Mouse (Mus musculus) kidney, embryonic 16.5 days (tissue): ENCODE measurements around the gene Htra1. TPM values are rescaled to one million over a fixed set of nuclear protein-coding genes. Genes with fewer than 3 reads are reported as not detected.

Experiments
- ATAC-seq: fragments of 200-750 bp; cut with Nextera tagmentation; 2 replicates; pipeline ENCODE4 v1.8.0; 2017; ENCODE audit warnings: moderate TSS enrichment; ENCODE audit not compliant: low FRiP score, low TSS enrichment
- H3K27ac ChIP-seq: fragments of 300-500 bp; sonication (generic); 2 replicates; pipeline ENCODE4 v1.5.1; 2014; ENCODE audit warnings: low read length
- H3K27me3 ChIP-seq: fragments of 300-500 bp; sonication (generic); 2 replicates; pipeline ENCODE4 v1.6.1; 2014; ENCODE audit warnings: low read length, control low read depth, mixed read lengths; ENCODE audit not compliant: insufficient read depth
- H3K36me3 ChIP-seq: fragments of 300-500 bp; sonication (generic); 2 replicates; pipeline ENCODE4 v1.6.1; 2014; ENCODE audit warnings: low read length, control low read depth, mixed read lengths; ENCODE audit not compliant: insufficient read depth
- H3K4me1 ChIP-seq: fragments of 300-500 bp; sonication (generic); 2 replicates; pipeline ENCODE4 v1.6.1; 2014; ENCODE audit warnings: low read length, control low read depth, mixed read lengths; ENCODE audit not compliant: insufficient read depth
- H3K4me2 ChIP-seq: fragments of 300-500 bp; sonication (generic); replicated peaks from 2 replicates; pipeline ENCODE4 v1.6.1; 2014; ENCODE audit warnings: low read depth, low read length
- H3K4me3 ChIP-seq: fragments of 300-500 bp; sonication (generic); 2 replicates; pipeline ENCODE4 v1.5.1; 2014; ENCODE audit warnings: mild to moderate bottlenecking, low read length
- H3K9ac ChIP-seq: fragments of 300-500 bp; sonication (generic); replicated peaks from 2 replicates; pipeline ENCODE4 v1.6.1; 2014; ENCODE audit warnings: low read length
- H3K9me3 ChIP-seq: fragments of 300-500 bp; sonication (generic); 2 replicates; pipeline ENCODE4 v1.6.1; 2016; ENCODE audit warnings: low read length, control low read depth
- WGBS: fragments of 180-500 bp; shearing (Covaris S2); extraction: QIAGEN DNeasy Blood & Tissue Kit; methylation state at CpG from one replicate; pipeline ENCODE4 v1.1.7; 2014; 5-methylcytosine and 5-hydroxymethylcytosine counted together
- polyA plus RNA-seq: library from polyadenylated mRNA; unstranded; fragments of >200 nt; fragmentation: Nextera tagmentation; extraction: Ambion mirVana; gene quantifications from 2 replicates; pipeline ENCODE4 v1.2.1, GENCODE M21; 2015

Htra1 gene
- polyA plus RNA-seq, 1 experiment from 2014 or later, result 13.4 TPM

- Histone ChIP-seq H3K36me3 (no peaks in the 10 kb centered on the region), H3K9me3 (no peaks in the 10 kb centered on the region), H3K4me2 (no peak overlapping the region), H3K4me3 (no peak overlapping the region), H3K9ac (no peak overlapping the region), H3K27me3 (no peaks in the 10 kb centered on the region), H3K27ac (no peak overlapping the region), H3K4me1 (no peaks in the 10 kb centered on the region)
- 56% methylated on average over 3 of the region's 3 CpGs for WGBS
- ATAC-seq, result no peak
Observed at GRCm38 (mm10) chr7:130985716-130986115, 49.8 kb downstream of the Htra1 start.

DNA sequence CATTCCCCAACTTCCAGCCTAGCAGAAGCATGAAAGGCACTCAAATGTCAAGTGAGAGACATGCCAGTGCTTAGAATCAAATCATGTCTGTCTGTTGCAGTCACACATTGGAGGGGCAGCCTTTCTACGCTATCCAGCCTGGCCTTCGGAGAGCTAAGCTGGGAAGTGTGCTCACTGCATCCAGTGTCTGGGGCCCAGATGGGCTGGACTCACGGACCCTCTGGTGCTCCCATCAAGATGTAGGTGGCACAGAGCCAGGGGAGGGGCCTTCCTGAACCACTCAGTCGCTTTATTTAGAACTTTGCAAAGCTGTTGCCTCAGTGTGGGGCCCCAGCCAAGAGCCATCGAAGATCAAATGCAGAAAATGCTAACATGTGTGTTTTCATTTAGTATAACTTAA lies 52.2 kb downstream of the Htra1 start:
- Histone ChIP-seq H3K4me2 (no peak overlapping the region), H3K36me3 (no peaks in the 10 kb centered on the region), H3K27me3 (no peaks in the 10 kb centered on the region), H3K9ac (no peak overlapping the region), H3K9me3 (no peaks in the 10 kb centered on the region), H3K27ac (no peak overlapping the region), H3K4me1 (no peaks in the 10 kb centered on the region), H3K4me3 (no peak overlapping the region)
- 74% methylated on average over 5 of the region's 5 CpGs for WGBS
- ATAC-seq, result no peak

DNA sequence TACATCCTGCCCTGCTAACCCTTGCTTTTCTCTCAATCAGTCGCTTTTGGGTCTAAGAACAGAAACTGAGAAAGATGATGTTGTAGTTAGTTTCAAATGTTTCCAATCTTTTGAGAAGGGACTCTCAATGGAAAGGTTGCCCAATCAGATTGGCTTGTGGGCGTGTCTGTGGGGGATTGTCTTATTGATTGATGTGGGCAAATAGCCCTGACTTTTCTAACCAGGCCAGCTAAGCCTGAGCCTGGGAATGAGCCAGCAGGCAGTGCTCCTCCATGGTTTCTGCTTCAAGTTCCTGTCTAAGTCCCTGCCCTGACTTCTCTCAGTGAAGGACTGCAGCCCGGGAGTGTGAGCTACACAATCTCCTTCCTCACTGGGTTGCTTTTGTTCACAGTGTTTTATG lies 53.5 kb downstream of the Htra1 start:
- WGBS, result 58% methylated on average over 3 of the region's 3 CpGs
- Histone ChIP-seq H3K27me3 (no peaks in the 10 kb centered on the region), H3K9me3 (no peaks in the 10 kb centered on the region), H3K9ac (no peak overlapping the region), H3K4me2 (no peak overlapping the region), H3K36me3 (no peaks in the 10 kb centered on the region), H3K27ac (no peak overlapping the region), H3K4me1 (no peaks in the 10 kb centered on the region), H3K4me3 (no peak overlapping the region)
- no peak for ATAC-seq

DNA sequence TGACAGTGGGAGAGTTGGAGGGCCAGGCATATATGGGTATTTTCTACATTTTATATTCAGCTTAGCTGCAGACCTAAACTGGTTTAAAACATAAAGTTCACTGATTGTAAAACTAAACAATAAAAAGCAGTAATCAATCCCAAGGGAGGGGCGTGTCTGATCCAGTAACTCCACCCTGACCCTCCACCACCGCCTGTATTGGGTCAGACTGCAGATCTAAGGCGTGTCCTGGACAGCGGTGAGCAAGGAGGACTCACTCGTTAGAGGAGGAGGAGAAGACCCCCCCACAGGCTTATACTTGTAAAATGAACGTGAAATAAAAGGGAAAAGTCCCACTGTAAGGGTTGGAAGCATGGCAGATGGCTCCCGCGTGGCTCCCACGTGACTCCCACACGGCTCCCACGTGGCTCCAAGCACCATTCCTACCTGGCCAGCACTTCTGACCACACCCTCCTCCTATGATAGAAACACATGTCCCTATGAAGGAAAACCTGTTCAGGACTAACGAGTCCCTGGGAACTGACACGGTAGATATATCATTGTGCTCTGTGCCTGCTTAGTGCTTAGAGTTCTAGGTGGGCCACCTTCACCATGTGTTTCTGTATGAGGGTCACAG lies 55.4 kb downstream of the Htra1 start:
- Histone ChIP-seq H3K27ac (no peak overlapping the region), H3K4me2 (no peak overlapping the region), H3K9ac (no peak overlapping the region), H3K4me3 (no peak overlapping the region), H3K9me3 (no peaks in the 10 kb centered on the region), H3K4me1 (no peaks in the 10 kb centered on the region), H3K27me3 (no peaks in the 10 kb centered on the region), H3K36me3 (no peaks in the 10 kb centered on the region)
- no peak for ATAC-seq
- WGBS, result 81% methylated on average over 13 of the region's 13 CpGs

- H3K36me3 ChIP-seq, result no peaks in the 10 kb centered on the region
- H3K27ac ChIP-seq, result no peak overlapping the region
- no peaks in the 10 kb centered on the region for H3K27me3 ChIP-seq
- 50% methylated on average over 8 of the region's 8 CpGs for WGBS
- no peaks in the 10 kb centered on the region for H3K4me1 ChIP-seq
- H3K9ac ChIP-seq, result no peak overlapping the region
- H3K4me3 ChIP-seq, result no peak overlapping the region
- H3K4me2 ChIP-seq, result no peak overlapping the region
- ATAC-seq, result no peak
- H3K9me3 ChIP-seq, result no peaks in the 10 kb centered on the region
Observed at GRCm38 (mm10) chr7:130993907-130994306, 58.0 kb downstream of the Htra1 start.

GRCm38 (mm10) chr7:131001976-131002726 lies 66.2 kb downstream of the Htra1 start:
- Histone ChIP-seq H3K9me3 (peaks cover 12% of the 10 kb centered on the region), H3K9ac (no peak overlapping the region), H3K27ac (no peak overlapping the region), H3K4me3 (no peak overlapping the region), H3K4me2 (no peak overlapping the region), H3K36me3 (no peaks in the 10 kb centered on the region), H3K4me1 (no peaks in the 10 kb centered on the region), H3K27me3 (no peaks in the 10 kb centered on the region)
- WGBS, result 83% methylated on average over 12 of the region's 12 CpGs
- no peak for ATAC-seq

GRCm38 (mm10) chr7:131004071-131004470 lies 68.2 kb downstream of the Htra1 start:
- H3K4me1 ChIP-seq, result no peaks in the 10 kb centered on the region
- no peak overlapping the region for H3K9ac ChIP-seq
- no peak overlapping the region for H3K4me2 ChIP-seq
- peaks cover 15% of the 10 kb centered on the region for H3K9me3 ChIP-seq
- no peak overlapping the region for H3K4me3 ChIP-seq
- H3K27ac ChIP-seq, result no peak overlapping the region
- ATAC-seq, result no peak
- H3K36me3 ChIP-seq, result no peaks in the 10 kb centered on the region
- WGBS, result 93% methylated on average over 5 of the region's 5 CpGs
- H3K27me3 ChIP-seq, result no peaks in the 10 kb centered on the region

DNA sequence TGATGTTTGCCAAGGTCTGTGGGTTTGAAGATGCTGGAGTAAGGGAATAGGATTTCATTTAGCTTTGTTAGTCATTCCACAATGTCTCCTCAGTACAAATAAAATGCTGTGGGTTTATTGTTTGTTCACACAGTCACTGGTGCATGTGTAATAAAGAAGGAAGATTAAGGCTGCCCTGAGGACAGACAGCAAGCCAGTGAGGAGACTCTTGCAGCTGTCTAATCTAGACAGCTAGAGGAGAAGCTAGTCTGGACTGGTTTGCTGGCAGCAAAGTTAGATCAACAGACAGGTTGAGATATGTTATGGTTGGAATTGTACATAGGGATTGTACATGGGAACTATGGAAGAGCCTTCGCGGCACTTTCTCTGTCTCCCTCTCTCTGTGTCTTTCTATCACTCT lies 71.3 kb downstream of the Htra1 start:
- Histone ChIP-seq H3K4me1 (no peaks in the 10 kb centered on the region), H3K27me3 (no peaks in the 10 kb centered on the region), H3K36me3 (no peaks in the 10 kb centered on the region), H3K9ac (no peak overlapping the region), H3K9me3 (peaks cover 15% of the 10 kb centered on the region), H3K27ac (no peak overlapping the region), H3K4me3 (no peak overlapping the region), H3K4me2 (no peak overlapping the region)
- no peak for ATAC-seq
- WGBS, result 100% methylated on average over 2 of the region's 2 CpGs

DNA sequence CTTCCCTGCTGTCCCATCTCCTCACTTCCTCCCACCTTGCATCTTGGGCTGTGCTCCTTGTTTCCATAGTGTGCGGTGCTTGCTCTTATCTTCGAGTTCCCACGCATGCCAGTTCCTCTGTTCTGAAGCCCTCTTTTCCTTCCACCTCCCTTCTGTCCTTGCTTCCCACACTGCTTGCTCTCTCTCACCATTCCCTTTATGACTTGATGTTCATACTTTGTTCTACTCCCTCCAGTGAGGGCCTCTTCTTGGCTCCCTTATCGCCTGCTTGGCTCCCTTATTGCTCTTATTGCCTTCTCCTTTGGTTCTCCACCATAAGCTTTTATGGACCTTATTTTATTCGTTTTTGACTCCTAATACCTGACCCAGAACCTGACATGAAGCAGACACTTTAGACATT lies 73.3 kb downstream of the Htra1 start:
- Histone ChIP-seq H3K9me3 (peaks cover 15% of the 10 kb centered on the region), H3K27ac (no peak overlapping the region), H3K27me3 (no peaks in the 10 kb centered on the region), H3K9ac (no peak overlapping the region), H3K36me3 (no peaks in the 10 kb centered on the region), H3K4me3 (no peak overlapping the region), H3K4me1 (no peaks in the 10 kb centered on the region), H3K4me2 (no peak overlapping the region)
- WGBS, result 80% methylated on average over 5 of the region's 5 CpGs
- ATAC-seq, result no peak

DNA sequence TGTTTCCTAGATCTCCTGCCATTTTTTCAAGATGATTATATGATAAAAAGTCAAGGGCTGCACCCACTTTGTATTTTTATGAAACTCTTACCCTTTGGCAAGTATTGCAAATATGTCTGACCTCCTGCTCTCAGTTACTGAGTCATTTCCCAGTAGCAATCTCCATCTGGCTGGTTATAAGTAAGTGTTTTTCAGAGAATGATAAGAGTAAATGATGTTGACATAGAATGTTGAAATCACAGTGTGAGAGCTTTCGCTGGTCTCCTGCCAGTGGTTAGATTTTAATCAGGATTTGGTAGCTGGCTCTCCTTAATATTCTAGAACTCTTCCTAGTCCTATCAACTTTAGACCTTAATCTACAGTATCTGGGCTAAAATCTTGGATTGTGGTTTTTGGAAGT lies 76.0 kb downstream of the Htra1 start:
- no peak for ATAC-seq
- no peak overlapping the region for H3K9ac ChIP-seq

More for the DNA sequence above, 76.0 kb downstream of the Htra1 start:
- Histone ChIP-seq H3K27ac (no peak overlapping the region), H3K4me3 (no peak overlapping the region), H3K36me3 (no peaks in the 10 kb centered on the region), H3K4me2 (no peak overlapping the region), H3K27me3 (no peaks in the 10 kb centered on the region), H3K9me3 (peaks cover 3% of the 10 kb centered on the region; the same call in 1 of the 2 replicates), H3K4me1 (no peaks in the 10 kb centered on the region)
- WGBS, result 76% methylated on average over 1 of the region's 1 CpGs
